Mouse (Mus musculus): ENCODE data around the gene Wdr75. TPM values are rescaled to one million over a fixed set of nuclear protein-coding genes. Genes with fewer than 3 reads are reported as not detected.

Wdr75 gene
- polyA plus RNA-seq, 1 experiment from 2014 or later, result 66.7 TPM

GRCm38 (mm10) chr1:45780606-45781288 is 14.2 kb upstream of the Wdr75 start:
- ATAC-seq (ENCODE audit: low read depth) (no peak), DNase-seq (no peak)
- Histone ChIP-seq H3K9ac (no peak overlapping the region), H3K36me3 (no peaks in the 10 kb centered on the region), H3K27ac (no peak overlapping the region), H3K9me3 (replicated peaks) (no peaks in the 10 kb centered on the region), H3K4me3 (replicated peaks) (no peak overlapping the region), H3K27me3 (no peaks in the 10 kb centered on the region), H3K4me1 (replicated peaks) (no peaks in the 10 kb centered on the region), H3K4me2 (no peak overlapping the region)
- 35% methylated on average over 4 of the region's 4 CpGs for WGBS (ENCODE audit: insufficient replicate concordance)

DNA sequence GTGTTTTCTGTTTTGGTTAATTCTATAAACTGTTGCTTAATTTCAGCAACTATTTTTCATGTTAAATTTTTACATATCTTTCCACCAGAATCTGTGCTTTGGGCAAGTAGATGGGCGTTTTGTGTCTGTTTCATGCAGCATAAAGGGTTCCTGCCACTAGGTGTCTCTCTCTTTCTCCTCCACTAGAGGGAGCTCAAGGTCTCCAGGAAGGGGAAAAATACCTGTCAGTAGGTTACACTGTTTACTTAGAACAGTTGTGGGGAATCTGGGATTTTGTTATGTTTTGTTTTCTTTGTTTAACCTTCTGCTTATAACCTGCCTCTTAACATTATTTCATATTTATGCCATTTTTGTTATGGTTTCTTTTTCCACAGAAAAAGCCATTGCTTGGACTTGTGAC is 21.9 kb downstream of the Wdr75 start:
- Histone ChIP-seq H3K9ac (no peak overlapping the region), H3K4me3 (replicated peaks) (no peak overlapping the region), H3K4me1 (replicated peaks) (no peaks in the 10 kb centered on the region), H3K27me3 (no peaks in the 10 kb centered on the region), H3K9me3 (replicated peaks) (no peaks in the 10 kb centered on the region), H3K4me2 (no peak overlapping the region), H3K27ac (no peak overlapping the region), H3K36me3 (peaks cover 84% of the 10 kb centered on the region)
- ATAC-seq (ENCODE audit: low read depth) (no peak), DNase-seq (no peak)
- WGBS (ENCODE audit: insufficient replicate concordance), result 15% methylated on average over 1 of the region's 1 CpGs

DNA sequence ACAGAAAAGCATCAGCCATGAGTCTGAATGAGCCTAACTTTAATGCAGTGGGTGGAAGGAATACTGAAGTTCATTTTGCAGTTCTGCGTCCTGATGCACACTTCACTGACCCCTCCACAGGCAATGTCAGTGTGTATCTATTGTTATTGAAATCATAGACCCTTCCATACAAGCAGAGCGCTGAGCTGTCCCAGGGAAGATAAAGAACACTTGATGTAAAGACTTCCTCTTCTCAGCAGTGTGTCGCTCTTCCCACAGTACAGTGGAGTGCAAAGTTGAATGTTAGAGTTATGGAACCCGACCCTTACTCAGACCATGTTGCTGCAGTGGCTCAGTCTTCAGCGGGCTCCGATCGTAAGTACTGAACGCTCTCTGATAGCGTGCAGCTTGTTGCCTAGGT is 23.6 kb downstream of the Wdr75 start:
- Histone ChIP-seq H3K4me3 (replicated peaks) (no peak overlapping the region), H3K36me3 (peaks cover 86% of the 10 kb centered on the region), H3K9me3 (replicated peaks) (no peaks in the 10 kb centered on the region), H3K4me2 (no peak overlapping the region), H3K27ac (no peak overlapping the region), H3K9ac (no peak overlapping the region), H3K4me1 (replicated peaks) (no peaks in the 10 kb centered on the region), H3K27me3 (no peaks in the 10 kb centered on the region)
- WGBS (ENCODE audit: insufficient replicate concordance), result 87% methylated on average over 9 of the region's 9 CpGs
- ATAC-seq (ENCODE audit: low read depth) (no peak), DNase-seq (no peak)

DNA sequence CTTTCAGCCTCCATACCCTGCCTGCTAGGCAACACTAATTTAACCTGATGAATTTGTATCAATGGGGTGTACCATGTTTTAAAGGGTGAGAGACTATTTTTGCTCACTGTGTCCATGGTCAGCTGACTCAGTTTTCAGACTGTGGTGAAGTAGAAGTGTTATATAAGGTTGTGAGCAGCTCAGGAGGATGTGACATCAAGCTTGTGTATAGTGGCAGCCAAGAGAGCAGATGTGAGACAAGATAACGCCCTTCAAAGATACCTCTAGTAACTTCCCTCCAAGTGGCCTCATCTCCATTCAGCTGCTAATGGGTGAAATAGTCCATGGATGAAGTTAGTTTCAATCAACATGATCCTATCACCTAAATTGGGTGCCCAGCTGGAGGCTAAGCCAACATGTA is 29.5 kb downstream of the Wdr75 start:
- Histone ChIP-seq H3K9me3 (replicated peaks) (no peaks in the 10 kb centered on the region), H3K27me3 (no peaks in the 10 kb centered on the region), H3K36me3 (peaks cover 49% of the 10 kb centered on the region), H3K4me3 (replicated peaks) (no peak overlapping the region), H3K27ac (no peak overlapping the region; the same call in 1 of the 2 replicates), H3K4me1 (replicated peaks) (peaks cover 8% of the 10 kb centered on the region), H3K4me2 (no peak overlapping the region), H3K9ac (no peak overlapping the region)
- 55% methylated on average over 1 of the region's 1 CpGs for WGBS (ENCODE audit: insufficient replicate concordance)
- no peak for DNase-seq
- ATAC-seq (ENCODE audit: low read depth), result peak; percentile 69

DNA sequence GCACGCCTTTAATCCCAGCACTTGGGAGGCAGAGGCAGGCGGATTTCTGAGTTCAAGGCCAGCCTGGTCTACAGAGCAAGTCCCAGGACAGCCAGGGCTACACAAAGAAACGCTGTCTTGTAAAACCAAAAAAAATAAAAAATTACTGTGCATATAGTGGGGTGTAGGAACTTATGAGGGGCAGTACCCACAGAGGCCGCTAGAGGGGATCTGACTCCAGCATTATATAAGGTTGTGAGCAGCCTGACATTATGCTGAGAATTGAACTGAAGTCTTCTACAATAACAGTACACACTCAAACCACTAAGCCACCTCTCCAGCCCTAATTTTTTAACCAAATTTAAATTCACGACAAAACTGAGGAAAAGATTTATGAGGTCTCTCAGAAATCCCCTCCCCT is 30.2 kb downstream of the Wdr75 start:
- peak; percentile 72; the same call in 1 of the 2 replicates for ATAC-seq (ENCODE audit: low read depth)
- no peak overlapping the region for H3K9ac ChIP-seq
- H3K9me3 ChIP-seq (replicated peaks), result no peaks in the 10 kb centered on the region
- 37% methylated on average over 5 of the region's 5 CpGs for WGBS (ENCODE audit: insufficient replicate concordance)
- no peaks in the 10 kb centered on the region for H3K27me3 ChIP-seq
- H3K4me3 ChIP-seq (replicated peaks), result no peak overlapping the region
- H3K4me2 ChIP-seq, result no peak overlapping the region
- H3K4me1 ChIP-seq (replicated peaks), result peaks cover 8% of the 10 kb centered on the region
- H3K36me3 ChIP-seq, result peaks cover 44% of the 10 kb centered on the region
- peak; percentile 47 for DNase-seq
- no peak overlapping the region for H3K27ac ChIP-seq

DNA sequence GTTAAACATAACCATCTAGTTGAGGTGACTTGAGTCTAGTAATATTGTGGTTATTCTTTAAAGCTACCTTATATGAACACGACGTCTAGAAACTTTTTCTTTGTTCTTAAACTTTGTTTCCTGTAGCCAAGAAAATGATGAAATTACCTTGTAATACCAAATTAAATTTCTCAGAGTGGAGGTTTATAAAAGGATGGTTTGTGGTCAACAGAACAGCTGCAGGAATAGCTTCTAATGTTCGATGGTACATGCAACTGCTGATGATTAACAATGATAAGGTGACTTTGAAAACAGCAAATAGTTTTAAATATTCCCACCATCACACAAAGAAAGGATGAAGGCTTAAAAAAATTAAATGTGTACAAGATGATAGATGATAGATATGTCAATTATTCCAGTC is 30.7 kb downstream of the Wdr75 start:
- ATAC-seq (ENCODE audit: low read depth), result no peak
- H3K4me3 ChIP-seq (replicated peaks), result no peak overlapping the region
- no peak overlapping the region for H3K9ac ChIP-seq
- WGBS (ENCODE audit: insufficient replicate concordance), result 88% methylated on average over 3 of the region's 3 CpGs
- H3K27me3 ChIP-seq, result no peaks in the 10 kb centered on the region
- H3K4me2 ChIP-seq, result no peak overlapping the region
- H3K4me1 ChIP-seq (replicated peaks), result peaks cover 8% of the 10 kb centered on the region
- H3K27ac ChIP-seq, result no peak overlapping the region
- H3K36me3 ChIP-seq, result peaks cover 40% of the 10 kb centered on the region
- no peak for DNase-seq
- no peaks in the 10 kb centered on the region for H3K9me3 ChIP-seq (replicated peaks)

DNA sequence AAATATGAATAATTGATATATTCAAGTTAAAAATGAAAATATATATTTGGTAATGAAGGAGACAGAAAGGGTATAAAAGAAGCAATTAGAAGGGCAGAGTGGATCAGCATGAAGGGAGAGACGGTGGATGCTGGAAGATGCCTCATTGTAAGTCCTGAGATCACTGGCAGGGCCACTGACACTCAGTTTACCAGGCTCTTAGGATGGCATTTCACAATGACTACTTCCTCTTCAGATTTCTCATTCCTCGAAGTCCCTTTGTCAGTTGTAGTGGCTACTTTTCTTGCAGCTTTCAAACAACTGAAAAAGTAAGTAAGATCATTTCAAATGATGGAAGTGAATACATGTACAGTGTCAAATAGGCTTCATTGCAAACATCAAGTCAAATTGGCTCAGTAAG is 31.2 kb downstream of the Wdr75 start:
- H3K4me3 ChIP-seq (replicated peaks), result no peak overlapping the region
- H3K36me3 ChIP-seq, result peaks cover 34% of the 10 kb centered on the region
- no peak overlapping the region for H3K27ac ChIP-seq
- ATAC-seq (ENCODE audit: low read depth) (no peak), DNase-seq (no peak)
- no peaks in the 10 kb centered on the region for H3K9me3 ChIP-seq (replicated peaks)
- no peak overlapping the region for H3K9ac ChIP-seq
- no peak overlapping the region for H3K4me2 ChIP-seq
- 70% methylated on average over 2 of the region's 2 CpGs for WGBS (ENCODE audit: insufficient replicate concordance)
- H3K27me3 ChIP-seq, result no peaks in the 10 kb centered on the region
- peaks cover 8% of the 10 kb centered on the region for H3K4me1 ChIP-seq (replicated peaks)

- Histone ChIP-seq H3K4me1 (replicated peaks) (peaks cover 8% of the 10 kb centered on the region), H3K4me3 (replicated peaks) (no peak overlapping the region), H3K36me3 (peaks cover 28% of the 10 kb centered on the region), H3K4me2 (no peak overlapping the region), H3K9ac (no peak overlapping the region), H3K9me3 (replicated peaks) (no peaks in the 10 kb centered on the region), H3K27ac (no peak overlapping the region), H3K27me3 (no peaks in the 10 kb centered on the region)
- WGBS (ENCODE audit: insufficient replicate concordance), result 88% methylated on average over 2 of the region's 2 CpGs
- DNase-seq (no peak), ATAC-seq (ENCODE audit: low read depth) (no peak)
Measured at GRCm38 (mm10) chr1:45826796-45827195, 31.8 kb downstream of the Wdr75 start.

DNA sequence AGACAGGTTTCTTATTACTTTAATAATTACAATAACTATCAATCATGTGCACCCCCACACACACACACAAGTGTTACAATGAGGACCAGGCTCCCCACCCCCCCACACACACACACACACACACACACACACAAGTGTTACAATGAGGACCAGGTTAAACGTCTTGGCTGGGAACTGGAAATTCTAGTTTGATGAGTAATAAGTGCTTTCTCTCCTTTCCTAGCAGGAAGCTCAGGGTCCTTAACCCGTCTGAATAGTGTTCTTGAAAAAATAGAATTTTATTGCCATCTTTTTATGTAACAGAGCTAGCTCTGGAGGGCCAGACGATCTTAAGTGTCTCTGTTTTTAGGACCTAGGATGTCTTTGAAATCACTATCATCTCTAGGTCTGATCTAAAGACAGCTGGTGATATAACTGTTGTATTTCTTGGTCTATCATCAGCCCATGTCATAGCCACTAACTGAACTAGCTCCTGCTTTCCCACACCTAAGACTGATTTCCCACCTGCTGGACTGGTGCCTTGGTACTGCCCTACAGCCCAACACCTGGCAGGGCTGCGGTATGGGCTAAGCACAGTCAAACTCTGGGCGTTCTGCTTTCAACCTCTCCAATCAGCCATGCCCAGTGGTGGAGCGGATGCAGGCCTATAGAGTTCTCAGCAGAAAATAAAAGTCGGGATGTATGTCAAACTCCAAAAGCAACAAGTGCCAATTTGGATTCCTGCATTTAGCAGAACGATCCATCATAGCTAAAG is 35.7 kb downstream of the Wdr75 start:
- no peaks in the 10 kb centered on the region for H3K9me3 ChIP-seq (replicated peaks)
- H3K27me3 ChIP-seq, result no peaks in the 10 kb centered on the region
- no peak overlapping the region for H3K4me2 ChIP-seq
- no peaks in the 10 kb centered on the region for H3K4me1 ChIP-seq (replicated peaks)
- no peak overlapping the region for H3K4me3 ChIP-seq (replicated peaks)
- ATAC-seq (ENCODE audit: low read depth) (no peak), DNase-seq (no peak)
- H3K36me3 ChIP-seq, result no peaks in the 10 kb centered on the region
- no peak overlapping the region for H3K27ac ChIP-seq
- 68% methylated on average over 8 of the region's 8 CpGs for WGBS (ENCODE audit: insufficient replicate concordance)
- H3K9ac ChIP-seq, result no peak overlapping the region

DNA sequence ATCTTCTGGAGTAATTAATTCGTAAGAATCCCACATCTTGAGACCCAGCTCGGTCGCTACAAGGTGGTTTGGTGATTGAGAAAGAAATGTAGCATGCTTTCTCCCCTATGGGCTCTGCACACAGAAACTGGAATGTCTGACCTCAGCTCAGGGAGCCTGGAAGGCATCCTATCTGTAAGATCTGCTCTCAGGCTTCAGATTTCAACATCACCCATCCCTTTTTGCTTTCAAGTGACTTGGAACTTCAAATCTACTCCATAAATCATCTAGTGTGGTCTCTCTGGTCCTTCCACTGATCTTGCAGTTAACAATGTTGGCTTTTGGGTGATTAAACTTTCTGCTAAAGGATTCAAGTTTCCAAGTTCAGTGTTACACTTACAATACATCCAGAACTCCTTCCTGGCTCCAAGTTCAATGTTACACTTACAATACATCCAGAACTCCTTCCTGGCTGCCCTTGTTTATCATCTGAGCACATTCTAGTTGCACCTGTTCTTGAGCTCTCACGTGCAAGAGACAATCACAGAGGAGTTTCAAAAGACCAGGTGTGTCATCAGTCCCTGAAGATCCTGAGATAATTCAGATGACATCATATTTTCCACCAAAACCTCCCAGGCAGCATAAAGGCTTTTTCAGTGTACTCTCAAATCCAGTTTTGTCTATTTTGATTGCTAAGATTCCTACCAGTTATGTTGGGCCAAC is 40.5 kb downstream of the Wdr75 start:
- WGBS (ENCODE audit: insufficient replicate concordance), result 57% methylated on average over 4 of the region's 4 CpGs

GRCm38 (mm10) chr1:45837736-45838135 is 42.8 kb downstream of the Wdr75 start:
- ATAC-seq (ENCODE audit: low read depth), result no peak
- no peak for DNase-seq
- H3K36me3 ChIP-seq, result no peaks in the 10 kb centered on the region
- H3K9ac ChIP-seq, result no peak overlapping the region
- H3K4me2 ChIP-seq, result no peak overlapping the region
- no peaks in the 10 kb centered on the region for H3K27me3 ChIP-seq
- 63% methylated on average over 4 of the region's 4 CpGs for WGBS (ENCODE audit: insufficient replicate concordance)
- H3K9me3 ChIP-seq (replicated peaks), result no peaks in the 10 kb centered on the region
- H3K27ac ChIP-seq, result no peak overlapping the region
- H3K4me3 ChIP-seq (replicated peaks), result no peak overlapping the region
- no peaks in the 10 kb centered on the region for H3K4me1 ChIP-seq (replicated peaks)

More for the DNA sequence above, 40.5 kb downstream of the Wdr75 start:
- Histone ChIP-seq H3K4me2 (no peak overlapping the region), H3K9me3 (replicated peaks) (no peaks in the 10 kb centered on the region), H3K36me3 (no peaks in the 10 kb centered on the region), H3K27ac (no peak overlapping the region), H3K9ac (no peak overlapping the region), H3K4me3 (replicated peaks) (no peak overlapping the region), H3K4me1 (replicated peaks) (no peaks in the 10 kb centered on the region), H3K27me3 (no peaks in the 10 kb centered on the region)
- no peak for DNase-seq
- ATAC-seq (ENCODE audit: low read depth), result no peak

All from liver, embryonic 13.5 days (tissue).